Mouse (Mus musculus) forebrain, embryonic 10.5 days (tissue): ENCODE measurements around the gene Hes3. TPM values are rescaled to one million over a fixed set of nuclear protein-coding genes. Genes with fewer than 3 reads are reported as not detected.
A peak's percentile ranks its signal among the peaks of the same experiment; 100 is the strongest.

Source experiments
- DNase-seq: peaks from one replicate; pipeline ENCODE4 v3.0.0-alpha.2; 2017; ENCODE audit warnings: low spot score; ENCODE audit errors: extremely low spot score
- H3K27ac ChIP-seq: fragments of 300-500 bp; sonication (generic); 2 replicates; pipeline ENCODE4 v1.5.1; 2016; ENCODE audit warnings: mild to moderate bottlenecking
- H3K27me3 ChIP-seq: fragments of 300-500 bp; sonication (generic); 2 replicates; pipeline ENCODE4 v1.6.1; 2016; ENCODE audit warnings: mild to moderate bottlenecking; ENCODE audit not compliant: poor library complexity, severe bottlenecking
- H3K36me3 ChIP-seq: fragments of 300-500 bp; sonication (generic); replicated peaks from 2 replicates; pipeline ENCODE4 v1.6.1; 2016; ENCODE audit warnings: mild to moderate bottlenecking, moderate library complexity
- H3K4me1 ChIP-seq: fragments of 300-500 bp; sonication (generic); 2 replicates; pipeline ENCODE4 v1.6.1; 2016
- H3K4me3 ChIP-seq: fragments of 300-500 bp; sonication (generic); 2 replicates; pipeline ENCODE4 v1.5.1; 2016; ENCODE audit warnings: mild to moderate bottlenecking, moderate library complexity
- H3K9me3 ChIP-seq: fragments of 300-500 bp; sonication (generic); 2 replicates; pipeline ENCODE4 v1.6.1; 2016; ENCODE audit warnings: mild to moderate bottlenecking, moderate library complexity
- WGBS: fragments of 180-500 bp; shearing (Covaris S2); methylation state at CpG from one replicate; pipeline ENCODE4 v1.1.7; 2016; 5-methylcytosine and 5-hydroxymethylcytosine counted together
- polyA plus RNA-seq: library from polyadenylated mRNA; unstranded; fragments of >200 nt; fragmentation: Nextera tagmentation; extraction: Ambion mirVana; gene quantifications from 2 replicates; pipeline ENCODE4 v1.2.1, GENCODE M21; 2016

Gene Hes3
- 0.38 and 0.92 TPM in 2 replicates for polyA plus RNA-seq

GRCm38 (mm10) chr4:152291562-152291961 lies at the start of gene Hes3:
Gene Hes3 (minus strand): TSS chr4:152291662.
- H3K4me3 ChIP-seq: peak within 1 kb of the TSS; percentile 45
- peaks cover 3% of the 10 kb centered on the region for H3K9me3 ChIP-seq
- DNase-seq: no peak
- no peaks in the 10 kb centered on the region for H3K36me3 ChIP-seq
- H3K27ac ChIP-seq: peak within 1 kb of the TSS; percentile 78
- peaks cover 99% of the 10 kb centered on the region for H3K27me3 ChIP-seq
- peaks cover 87% of the 10 kb centered on the region for H3K4me1 ChIP-seq
- 16% methylated on average over 6 of the region's 6 CpGs for WGBS

- DNase-seq: no peak
- Histone ChIP-seq H3K36me3 (peaks cover 5% of the 10 kb centered on the region), H3K4me1 (peaks cover 40% of the 10 kb centered on the region), H3K9me3 (no peaks in the 10 kb centered on the region), H3K27me3 (peaks cover 87% of the 10 kb centered on the region), H3K4me3 (no peak overlapping the region), H3K27ac (no peak overlapping the region)
- WGBS: 35% methylated on average over 15 of the region's 15 CpGs
These were observed 49.3 kb upstream of the Hes3 start for GRCm38 (mm10) chr4:152340584-152341284.

- Histone ChIP-seq H3K27me3 (peaks cover 87% of the 10 kb centered on the region), H3K4me3 (peak overlapping the region; percentile 71), H3K4me1 (peaks cover 32% of the 10 kb centered on the region), H3K36me3 (peaks cover 19% of the 10 kb centered on the region), H3K9me3 (no peaks in the 10 kb centered on the region), H3K27ac (0 out of 2 replicates have a peak overlapping the region, but pooled peaks have one; percentile 51)
- WGBS: under 1% methylated on average over 26 of the region's 26 CpGs
- DNase-seq: no peak
These were observed 47.9 kb upstream of the Hes3 start for GRCm38 (mm10) chr4:152339293-152339790.

DNA sequence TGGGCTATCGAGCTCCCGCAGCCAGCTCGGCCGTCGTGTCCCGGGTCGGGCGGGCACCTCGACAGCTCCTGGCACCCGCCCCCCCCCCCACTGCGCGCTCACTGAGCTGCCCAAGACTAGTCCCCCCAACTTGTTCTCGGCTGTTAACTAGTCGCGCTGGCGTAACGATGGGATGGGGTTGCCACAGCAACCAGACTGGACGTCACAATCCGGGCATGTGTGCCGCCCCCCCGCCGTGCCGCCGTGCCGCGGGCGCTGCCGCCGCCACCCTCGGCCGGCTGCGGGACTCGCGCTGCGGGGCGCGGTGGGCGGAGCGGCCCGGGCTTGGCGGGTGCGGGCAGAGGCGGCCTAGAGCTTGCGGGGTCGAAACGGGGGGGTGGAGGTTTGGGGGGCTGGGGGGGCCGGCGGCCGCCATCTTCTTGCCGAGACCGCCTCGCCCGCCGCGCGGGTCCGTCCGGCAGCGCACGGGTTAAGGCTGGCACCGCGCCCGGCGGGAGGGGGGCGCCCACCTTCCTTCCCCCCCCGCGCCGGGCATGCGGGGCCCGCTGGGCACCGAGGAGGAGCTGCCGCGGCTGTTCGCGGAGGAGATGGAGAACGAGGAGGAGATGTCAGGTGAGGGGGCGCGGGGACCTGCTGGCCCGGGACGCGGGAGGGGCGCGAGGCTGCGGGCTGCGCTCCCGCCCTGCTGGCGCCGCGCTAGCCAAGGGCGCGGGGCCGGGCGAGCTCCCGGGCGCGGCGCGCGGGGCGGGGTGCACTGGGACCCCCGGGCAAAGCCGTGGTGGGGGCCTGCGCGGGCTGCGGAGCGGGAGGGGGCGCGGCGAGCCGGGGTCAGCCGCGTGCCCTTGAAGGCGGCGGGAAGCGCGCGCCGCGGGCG lies 47.2 kb upstream of the Hes3 start, which contains the start of gene Chd5:
Gene Chd5, plus strand, starts transcription at position 233 of the 874 bp plus-strand sequence.
- Histone ChIP-seq H3K27me3 (peaks cover 80% of the 10 kb centered on the region), H3K9me3 (no peaks in the 10 kb centered on the region), H3K4me1 (peaks cover 31% of the 10 kb centered on the region), H3K4me3 (peak within 1 kb of the TSS; percentile 71), H3K36me3 (peaks cover 26% of the 10 kb centered on the region), H3K27ac (peak within 1 kb of the TSS; percentile 51; the same call in 1 of the 2 replicates)
- 1% methylated on average over 116 of the region's 120 CpGs for WGBS
- no peak for DNase-seq

GRCm38 (mm10) chr4:152337772-152338171 lies 46.3 kb upstream of the Hes3 start:
- H3K27me3 ChIP-seq: peaks cover 74% of the 10 kb centered on the region
- 31% methylated on average over 6 of the region's 6 CpGs for WGBS
- no peak overlapping the region for H3K4me3 ChIP-seq

GRCm38 (mm10) chr4:152333587-152333986 lies 42.1 kb upstream of the Hes3 start:
- Histone ChIP-seq H3K27me3 (peaks cover 32% of the 10 kb centered on the region), H3K27ac (no peak overlapping the region), H3K36me3 (peaks cover 77% of the 10 kb centered on the region), H3K9me3 (no peaks in the 10 kb centered on the region), H3K4me1 (peaks cover 5% of the 10 kb centered on the region), H3K4me3 (no peak overlapping the region)
- no peak for DNase-seq
- WGBS: 97% methylated on average over 12 of the region's 12 CpGs

More at GRCm38 (mm10) chr4:152337772-152338171, 46.3 kb upstream of the Hes3 start:
- Histone ChIP-seq H3K4me1 (peaks cover 31% of the 10 kb centered on the region), H3K27ac (no peak overlapping the region), H3K36me3 (peaks cover 35% of the 10 kb centered on the region), H3K9me3 (no peaks in the 10 kb centered on the region)
- DNase-seq: no peak

DNA sequence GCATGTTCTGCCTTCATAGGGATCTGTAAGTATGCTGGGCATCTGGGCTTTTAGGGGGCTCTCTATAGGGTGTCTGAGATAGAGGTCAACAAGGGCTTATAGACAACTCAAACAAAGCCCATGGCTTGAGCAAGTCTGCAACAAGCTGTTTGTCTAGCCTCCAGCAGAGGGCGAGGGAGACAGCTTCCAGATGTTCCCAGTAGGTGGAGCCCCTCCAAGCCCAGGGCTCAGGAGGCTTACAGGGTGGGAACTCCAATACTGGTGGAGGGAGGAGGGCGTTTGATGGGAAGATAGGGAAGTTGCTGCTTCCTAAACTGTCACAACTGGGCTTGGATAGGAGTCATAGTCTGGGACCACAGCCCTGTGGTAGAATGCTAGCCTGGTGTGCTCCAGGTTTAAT lies 41.5 kb upstream of the Hes3 start:
- H3K4me1 ChIP-seq: peaks cover 2% of the 10 kb centered on the region; the same call in 1 of the 2 replicates
- no peak overlapping the region for H3K4me3 ChIP-seq
- H3K27me3 ChIP-seq: peaks cover 25% of the 10 kb centered on the region
- WGBS: 58% methylated on average over 2 of the region's 2 CpGs
- H3K36me3 ChIP-seq: peaks cover 83% of the 10 kb centered on the region
- no peaks in the 10 kb centered on the region for H3K9me3 ChIP-seq
- DNase-seq: peak; percentile 68
- no peak overlapping the region for H3K27ac ChIP-seq

GRCm38 (mm10) chr4:152328691-152329090 lies 37.2 kb upstream of the Hes3 start:
- DNase-seq: no peak
- peaks cover 18% of the 10 kb centered on the region for H3K4me1 ChIP-seq
- no peaks in the 10 kb centered on the region for H3K27me3 ChIP-seq
- 82% methylated on average over 6 of the region's 6 CpGs for WGBS
- no peak overlapping the region for H3K4me3 ChIP-seq
- H3K9me3 ChIP-seq: no peaks in the 10 kb centered on the region
- peaks cover 67% of the 10 kb centered on the region for H3K36me3 ChIP-seq
- no peak overlapping the region for H3K27ac ChIP-seq

DNA sequence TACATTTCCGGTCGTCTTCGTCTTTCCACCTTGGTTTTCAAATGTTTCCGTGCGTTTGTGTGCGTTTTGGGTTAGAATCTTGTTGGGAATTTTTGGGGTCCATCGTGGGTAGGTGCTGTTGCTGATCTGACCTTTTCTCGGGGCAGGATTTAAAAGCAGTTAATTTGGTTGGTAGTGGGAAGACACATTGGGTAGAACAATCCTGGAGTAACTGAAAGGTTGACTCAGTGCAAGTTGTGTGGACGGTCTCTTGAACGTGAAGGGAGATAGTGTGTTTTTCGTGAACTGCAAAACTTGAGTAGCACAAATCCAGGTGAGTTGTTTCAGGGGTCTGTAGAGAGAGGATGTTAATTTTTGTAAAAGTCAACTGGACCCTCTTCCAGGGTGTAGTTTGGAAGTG lies 35.1 kb upstream of the Hes3 start:
- Histone ChIP-seq H3K4me3 (peak overlapping the region; percentile 75), H3K9me3 (no peaks in the 10 kb centered on the region), H3K27me3 (no peaks in the 10 kb centered on the region), H3K27ac (peak overlapping the region; percentile 94), H3K36me3 (peaks cover 45% of the 10 kb centered on the region), H3K4me1 (peaks cover 21% of the 10 kb centered on the region)
- 2% methylated on average over 11 of the region's 11 CpGs for WGBS
- no peak for DNase-seq

DNA sequence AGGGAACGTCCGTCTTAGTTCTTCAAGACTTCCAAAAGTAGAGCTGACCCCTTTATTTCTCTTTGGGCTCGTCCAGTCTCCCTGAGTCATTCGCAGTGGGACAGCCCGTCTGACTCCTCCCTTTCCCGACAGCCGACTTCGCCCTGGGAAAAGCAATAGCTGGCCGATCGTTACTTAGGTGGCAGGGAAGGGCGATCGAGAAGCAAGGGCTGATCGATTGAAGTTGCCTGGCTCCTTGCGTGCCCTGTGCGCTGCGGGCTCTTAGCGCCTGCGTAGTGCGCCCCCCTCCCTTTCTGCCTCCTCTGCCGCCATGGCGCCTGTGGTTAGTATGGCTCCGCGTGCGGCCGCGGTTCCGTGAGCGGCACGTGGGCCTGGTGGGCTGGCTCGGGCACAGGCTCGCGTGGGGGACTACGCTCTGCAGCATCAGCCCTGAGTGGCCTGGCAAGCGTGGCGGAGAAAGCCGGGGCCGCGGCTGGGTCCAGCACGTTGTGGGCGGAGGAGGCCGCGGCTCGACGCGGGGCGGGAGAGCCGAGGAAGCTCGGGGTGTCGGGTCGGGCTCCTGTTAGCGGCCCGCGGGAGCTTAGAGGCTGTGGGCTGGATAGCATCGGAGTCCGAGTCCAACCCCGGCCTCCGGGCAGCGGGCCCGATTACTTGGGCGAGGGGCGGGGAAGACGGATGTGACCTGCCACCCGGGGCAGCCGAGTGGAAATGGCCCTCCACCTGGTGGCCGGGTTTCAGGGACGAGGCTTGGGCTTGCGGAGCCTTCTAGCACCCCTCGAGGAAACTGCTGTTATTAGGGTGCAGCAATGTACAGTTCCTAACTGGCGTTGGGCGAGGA lies 34.3 kb upstream of the Hes3 start, which contains the start of gene Rpl22:
Gene Rpl22, plus strand, starts transcription at position 169 of the 838 bp plus-strand sequence.
- Histone ChIP-seq H3K4me3 (peak within 1 kb of the TSS; percentile 75), H3K4me1 (peaks cover 24% of the 10 kb centered on the region), H3K27me3 (no peaks in the 10 kb centered on the region), H3K36me3 (peaks cover 38% of the 10 kb centered on the region), H3K27ac (peak within 1 kb of the TSS; percentile 94), H3K9me3 (no peaks in the 10 kb centered on the region)
- under 1% methylated on average over 70 of the region's 70 CpGs for WGBS
- peak; percentile 94 for DNase-seq

- DNase-seq: no peak
- 58% methylated on average over 16 of the region's 16 CpGs for WGBS
- H3K27ac ChIP-seq: peak overlapping the region; percentile 94
- H3K4me1 ChIP-seq: peaks cover 24% of the 10 kb centered on the region
- peaks cover 29% of the 10 kb centered on the region for H3K36me3 ChIP-seq
- no peaks in the 10 kb centered on the region for H3K9me3 ChIP-seq
- peak overlapping the region; percentile 75 for H3K4me3 ChIP-seq
- no peaks in the 10 kb centered on the region for H3K27me3 ChIP-seq
These were observed 33.4 kb upstream of the Hes3 start for GRCm38 (mm10) chr4:152324641-152325562.
